Mouse (Mus musculus) heart, embryonic 15.5 days (tissue): ENCODE measurements around the gene Git2. TPM values are rescaled to one million over a fixed set of nuclear protein-coding genes. Genes with fewer than 3 reads are reported as not detected.

ENCODE experiments used
- ATAC-seq: fragments of 200-750 bp; cut with Nextera tagmentation; replicated peaks from 2 replicates; pipeline ENCODE4 v1.8.0; 2017; ENCODE audit warnings: low read depth, moderate TSS enrichment; ENCODE audit not compliant: insufficient number of reproducible peaks, insufficient read depth, low FRiP score
- H3K27ac ChIP-seq: fragments of 300-500 bp; sonication (generic); 2 replicates; pipeline ENCODE4 v1.5.1; 2015; ENCODE audit warnings: mild to moderate bottlenecking, inconsistent platforms
- H3K27me3 ChIP-seq: fragments of 300-500 bp; sonication (generic); 2 replicates; pipeline ENCODE4 v1.6.1; 2015; ENCODE audit warnings: inconsistent platforms
- H3K36me3 ChIP-seq: fragments of 300-500 bp; sonication (generic); 2 replicates; pipeline ENCODE4 v1.6.1; 2015; ENCODE audit warnings: mild to moderate bottlenecking, inconsistent platforms
- H3K4me1 ChIP-seq: fragments of 300-500 bp; sonication (generic); replicated peaks from 2 replicates; pipeline ENCODE4 v1.6.1; 2015; ENCODE audit warnings: inconsistent platforms
- H3K4me2 ChIP-seq: fragments of 300-500 bp; sonication (generic); 2 replicates; pipeline ENCODE4 v1.6.1; 2015; ENCODE audit warnings: inconsistent platforms, mild to moderate bottlenecking, moderate library complexity
- H3K4me3 ChIP-seq: fragments of 300-500 bp; sonication (generic); 2 replicates; pipeline ENCODE4 v1.5.1; 2015; ENCODE audit warnings: mild to moderate bottlenecking, inconsistent platforms
- H3K9ac ChIP-seq: fragments of 300-500 bp; sonication (generic); 2 replicates; pipeline ENCODE4 v1.6.1; 2015; ENCODE audit warnings: mild to moderate bottlenecking, inconsistent platforms
- H3K9me3 ChIP-seq: fragments of 300-500 bp; sonication (generic); replicated peaks from 2 replicates; pipeline ENCODE4 v1.6.1; 2016; ENCODE audit warnings: inconsistent platforms
- WGBS: fragments of 180-500 bp; shearing (Covaris S2); methylation state at CpG from one replicate; pipeline ENCODE4 v1.1.7; 2015; ENCODE audit warnings: mixed read lengths; 5-methylcytosine and 5-hydroxymethylcytosine counted together
- polyA plus RNA-seq: library from polyadenylated mRNA; unstranded; fragments of >200 nt; fragmentation: Nextera tagmentation; extraction: Ambion mirVana; gene quantifications from 2 replicates; pipeline ENCODE4 v1.2.1, GENCODE M21; 2015

The Git2 gene
- polyA plus RNA-seq, 1 experiment from 2014 or later = 31.0 TPM

- H3K4me1 ChIP-seq = no peaks in the 10 kb centered on the region
- peaks cover 64% of the 10 kb centered on the region for H3K36me3 ChIP-seq
- H3K27me3 ChIP-seq = no peaks in the 10 kb centered on the region
- no peak overlapping the region for H3K27ac ChIP-seq
- H3K9ac ChIP-seq = no peak overlapping the region
- no peak for ATAC-seq
- WGBS = 85% methylated on average over 20 of the region's 20 CpGs
- H3K4me3 ChIP-seq = no peak overlapping the region
- H3K4me2 ChIP-seq = no peak overlapping the region
- H3K9me3 ChIP-seq = 0 out of 2 replicates have a peak, but pooled peaks cover 4% of the 10 kb centered on the region
These were observed 56.1 kb downstream of the Git2 start for GRCm38 (mm10) chr5:114719003-114719927.

DNA sequence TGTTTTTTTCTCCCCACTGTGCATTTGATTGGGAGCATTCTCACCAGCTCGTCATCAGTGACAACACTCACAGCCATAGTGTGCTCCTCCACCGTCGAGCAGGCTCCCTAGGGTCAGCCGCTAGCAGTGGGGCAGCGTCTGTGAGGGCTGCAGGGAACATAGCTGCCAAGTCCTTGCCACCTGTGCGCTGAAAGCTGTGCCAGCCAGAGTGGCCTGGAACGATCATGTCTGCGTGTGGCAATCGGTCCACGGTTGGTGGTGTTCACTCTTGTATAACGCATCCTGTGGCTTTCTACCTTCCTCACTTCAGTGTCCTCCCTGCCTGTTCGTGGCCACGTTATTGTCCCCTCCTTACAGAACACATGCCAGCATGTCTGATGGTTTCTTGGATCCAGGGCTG is 56.8 kb downstream of the Git2 start:
- Histone ChIP-seq H3K4me2 (no peak overlapping the region), H3K36me3 (peaks cover 70% of the 10 kb centered on the region), H3K27ac (no peak overlapping the region), H3K27me3 (no peaks in the 10 kb centered on the region), H3K4me3 (no peak overlapping the region), H3K9me3 (no peaks in the 10 kb centered on the region), H3K4me1 (no peaks in the 10 kb centered on the region), H3K9ac (no peak overlapping the region)
- 85% methylated on average over 13 of the region's 13 CpGs for WGBS
- no peak for ATAC-seq

- H3K36me3 ChIP-seq = peaks cover 74% of the 10 kb centered on the region
- WGBS = 89% methylated on average over 8 of the region's 8 CpGs
These were observed 57.4 kb downstream of the Git2 start for GRCm38 (mm10) chr5:114717937-114718336.

GRCm38 (mm10) chr5:114717292-114717691 is 58.0 kb downstream of the Git2 start:
- H3K9ac ChIP-seq = no peak overlapping the region
- H3K4me1 ChIP-seq = no peaks in the 10 kb centered on the region
- H3K27ac ChIP-seq = no peak overlapping the region
- WGBS = 90% methylated on average over 12 of the region's 12 CpGs
- H3K4me2 ChIP-seq = no peak overlapping the region
- H3K4me3 ChIP-seq = no peak overlapping the region
- H3K9me3 ChIP-seq = no peaks in the 10 kb centered on the region
- no peaks in the 10 kb centered on the region for H3K27me3 ChIP-seq
- ATAC-seq = no peak
- H3K36me3 ChIP-seq = peaks cover 74% of the 10 kb centered on the region

More at GRCm38 (mm10) chr5:114717937-114718336, 57.4 kb downstream of the Git2 start:
- no peaks in the 10 kb centered on the region for H3K9me3 ChIP-seq
- no peaks in the 10 kb centered on the region for H3K27me3 ChIP-seq
- H3K4me2 ChIP-seq = no peak overlapping the region
- ATAC-seq = no peak
- H3K4me3 ChIP-seq = no peak overlapping the region
- H3K9ac ChIP-seq = no peak overlapping the region
- no peaks in the 10 kb centered on the region for H3K4me1 ChIP-seq
- H3K27ac ChIP-seq = no peak overlapping the region

DNA sequence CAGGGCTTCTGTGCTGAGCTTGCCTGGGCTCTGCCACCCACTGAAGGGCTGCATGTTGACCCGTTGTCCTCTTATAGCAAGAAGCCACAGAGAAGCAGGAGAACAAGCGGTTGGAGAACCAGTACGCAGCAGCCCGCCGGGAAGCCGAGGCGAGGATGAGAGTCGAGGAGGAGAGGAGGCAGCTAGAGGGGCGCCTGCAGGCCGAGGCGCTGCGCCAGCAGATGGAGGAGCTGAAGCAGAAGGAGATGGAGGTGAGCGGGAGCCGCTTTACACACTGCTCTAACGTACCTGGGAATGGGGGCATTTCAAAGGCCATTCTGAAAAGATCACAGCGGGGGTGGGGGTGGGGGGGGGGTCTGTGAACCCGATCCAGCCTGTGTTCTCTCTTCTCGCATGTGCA is 60.8 kb downstream of the Git2 start:
- H3K4me1 ChIP-seq = no peaks in the 10 kb centered on the region
- 94% methylated on average over 18 of the region's 18 CpGs for WGBS
- no peaks in the 10 kb centered on the region for H3K27me3 ChIP-seq
- no peak overlapping the region for H3K4me3 ChIP-seq
- no peak overlapping the region for H3K4me2 ChIP-seq
- H3K36me3 ChIP-seq = peaks cover 80% of the 10 kb centered on the region
- ATAC-seq = no peak
- H3K27ac ChIP-seq = no peak overlapping the region
- H3K9ac ChIP-seq = no peak overlapping the region
- no peaks in the 10 kb centered on the region for H3K9me3 ChIP-seq

- Histone ChIP-seq H3K27me3 (no peaks in the 10 kb centered on the region), H3K9ac (no peak overlapping the region), H3K27ac (no peak overlapping the region), H3K4me3 (no peak overlapping the region), H3K4me2 (no peak overlapping the region), H3K36me3 (peaks cover 32% of the 10 kb centered on the region), H3K4me1 (peaks cover 8% of the 10 kb centered on the region), H3K9me3 (no peaks in the 10 kb centered on the region)
- WGBS = 81% methylated on average over 21 of the region's 21 CpGs
- ATAC-seq = no peak
These were observed 66.0 kb downstream of the Git2 start for GRCm38 (mm10) chr5:114709357-114709756.

DNA sequence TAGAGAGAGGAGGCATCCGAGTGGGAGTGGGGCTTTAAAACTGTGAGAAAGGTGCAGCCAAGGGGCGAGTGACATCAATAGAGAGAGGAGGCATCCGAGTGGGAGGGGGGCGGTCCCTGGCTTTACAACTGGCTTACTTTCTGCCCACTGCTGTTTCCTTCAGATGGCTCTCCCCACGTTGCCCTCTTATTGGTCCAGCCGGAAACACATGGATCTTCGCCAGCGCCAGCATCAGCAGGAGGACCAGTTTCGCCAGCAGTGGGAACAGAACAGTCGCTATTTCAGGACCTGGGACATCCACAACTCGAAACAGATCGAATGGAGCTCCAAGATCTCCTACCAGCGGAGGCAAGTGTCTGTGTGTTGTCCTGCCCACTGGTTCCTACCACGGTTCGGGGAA is 66.8 kb downstream of the Git2 start:
- ATAC-seq = no peak
- Histone ChIP-seq H3K4me1 (peaks cover 8% of the 10 kb centered on the region), H3K27me3 (no peaks in the 10 kb centered on the region), H3K9me3 (no peaks in the 10 kb centered on the region), H3K27ac (no peak overlapping the region), H3K9ac (peak overlapping the region; percentile 81), H3K4me3 (peak overlapping the region; percentile 92), H3K36me3 (peaks cover 25% of the 10 kb centered on the region), H3K4me2 (peak overlapping the region; percentile 83)
- 50% methylated on average over 14 of the region's 15 CpGs for WGBS

DNA sequence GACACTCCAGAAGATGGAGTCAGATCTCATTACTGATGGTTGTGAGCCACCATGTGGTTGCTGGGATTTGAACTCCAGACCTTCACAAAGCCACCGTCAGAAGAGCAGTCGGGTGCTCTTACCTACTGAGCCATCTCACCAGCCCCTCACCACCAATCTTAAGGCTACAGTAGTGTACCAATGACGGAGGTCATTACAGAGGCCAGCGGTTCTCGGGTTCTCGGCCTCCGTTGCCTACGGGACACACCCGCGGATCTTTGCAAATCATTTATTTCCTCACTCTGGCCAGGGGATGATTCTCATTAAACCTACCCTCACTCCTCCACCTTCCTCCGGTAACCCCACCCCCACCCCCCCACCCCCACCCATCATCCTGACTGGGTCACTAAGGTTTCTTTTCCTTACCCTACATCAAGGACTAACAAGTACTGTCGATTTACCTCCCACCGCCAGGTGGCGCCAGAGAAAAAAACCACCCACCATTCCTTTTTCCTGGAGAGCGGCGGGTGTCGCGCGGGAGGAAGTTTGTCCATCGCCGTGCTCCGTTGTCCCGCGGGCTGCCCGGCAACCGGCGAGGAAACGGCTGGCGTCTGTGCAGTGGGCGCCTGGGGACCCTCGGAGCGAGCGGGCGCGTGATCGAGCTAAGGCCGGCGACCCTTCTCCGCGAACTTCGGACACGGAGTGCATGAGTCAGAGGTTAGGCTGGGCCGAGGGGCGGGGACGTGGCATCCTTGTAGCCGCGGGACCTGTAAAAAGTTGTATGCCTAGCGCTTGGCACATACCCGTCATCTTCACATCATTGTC is 67.8 kb downstream of the Git2 start, which contains the start of gene Tchp:
TSS of gene Tchp (plus strand) at position 496 of the 804 bp plus-strand sequence.
- H3K4me2 ChIP-seq = peak within 1 kb of the TSS; percentile 83
- peaks cover 8% of the 10 kb centered on the region for H3K4me1 ChIP-seq
- ATAC-seq = peak; percentile 75
- WGBS = 3% methylated on average over 48 of the region's 49 CpGs
- peak within 1 kb of the TSS; percentile 92 for H3K4me3 ChIP-seq
- H3K9ac ChIP-seq = peak within 1 kb of the TSS; percentile 81
- H3K9me3 ChIP-seq = no peaks in the 10 kb centered on the region
- H3K27ac ChIP-seq = no peak within 1 kb of the TSS
- H3K27me3 ChIP-seq = no peaks in the 10 kb centered on the region
- peaks cover 21% of the 10 kb centered on the region; the same call in 1 of the 2 replicates for H3K36me3 ChIP-seq

GRCm38 (mm10) chr5:114702403-114703392 is 72.6 kb downstream of the Git2 start:
- 58% methylated on average over 14 of the region's 14 CpGs for WGBS
- 0 out of 2 replicates have a peak, but pooled peaks have one; percentile 34 for ATAC-seq
- H3K4me2 ChIP-seq = no peak overlapping the region

DNA sequence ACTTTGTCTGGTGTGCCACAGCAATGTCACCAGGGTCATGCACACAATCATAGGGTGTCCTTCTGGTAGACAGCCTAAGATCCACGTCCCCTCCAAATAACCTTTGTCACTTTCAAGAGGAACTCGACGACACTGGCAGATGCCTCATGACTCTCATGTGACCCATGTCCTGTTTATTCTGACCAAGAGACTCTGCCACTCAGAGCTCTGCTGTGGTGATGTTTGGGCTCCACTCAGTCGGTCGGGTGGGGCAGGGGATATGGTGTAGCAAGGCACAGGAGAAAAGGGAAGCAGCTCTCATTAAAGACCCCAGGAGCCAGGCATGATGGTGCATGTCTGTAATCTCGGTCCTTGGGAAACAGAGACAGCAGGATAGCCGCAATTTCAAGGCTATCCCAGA is 76.3 kb downstream of the Git2 start:
- no peak overlapping the region for H3K9ac ChIP-seq
- no peak overlapping the region for H3K4me2 ChIP-seq
- no peaks in the 10 kb centered on the region for H3K9me3 ChIP-seq
- H3K36me3 ChIP-seq = no peaks in the 10 kb centered on the region
- H3K27me3 ChIP-seq = peaks cover 11% of the 10 kb centered on the region
- 44% methylated on average over 7 of the region's 7 CpGs for WGBS
- no peak for ATAC-seq
- no peak overlapping the region for H3K4me3 ChIP-seq
- no peak overlapping the region for H3K27ac ChIP-seq
- no peaks in the 10 kb centered on the region for H3K4me1 ChIP-seq

More at GRCm38 (mm10) chr5:114702403-114703392, 72.6 kb downstream of the Git2 start:
- Histone ChIP-seq H3K27ac (no peak overlapping the region), H3K36me3 (no peaks in the 10 kb centered on the region), H3K9ac (no peak overlapping the region), H3K4me1 (no peaks in the 10 kb centered on the region; the same call in 1 of the 2 replicates), H3K9me3 (no peaks in the 10 kb centered on the region), H3K4me3 (no peak overlapping the region), H3K27me3 (no peaks in the 10 kb centered on the region)
